Mouse (Mus musculus) olfactory bulb, adult 2 months (tissue): ENCODE measurements around the gene Zfr. TPM values are rescaled to one million over a fixed set of nuclear protein-coding genes. Genes with fewer than 3 reads are reported as not detected.
A peak's percentile ranks its signal among the peaks of the same experiment; 100 is the strongest.
"Not testable (repeated sequence)": the region's sequence is repeated elsewhere in the genome, so short reads cannot be mapped to it uniquely, and the experiment has no call there.

Experiments
- H3K27ac ChIP-seq: fragments of 200-500 bp; 2 replicates; pipeline ENCODE4 v1.5.1; 2012; ENCODE audit warnings: low read depth, low read length; ENCODE audit not compliant: insufficient read depth
- H3K4me1 ChIP-seq: fragments of 200-500 bp; 2 replicates; pipeline ENCODE4 v1.6.1; 2012; ENCODE audit warnings: low read length; ENCODE audit not compliant: control insufficient read depth, insufficient read depth
- H3K4me3 ChIP-seq: fragments of 200-500 bp; 2 replicates; pipeline ENCODE4 v1.5.1; 2012; ENCODE audit warnings: mild to moderate bottlenecking, low read depth, low read length, moderate library complexity; ENCODE audit not compliant: insufficient read depth
- CTCF ChIP-seq: fragments of 200-500 bp; IDR thresholded peaks from 2 replicates; pipeline ENCODE4 v1.5.1; 2012; ENCODE audit warnings: low read depth, mild to moderate bottlenecking, low read length, moderate library complexity; ENCODE audit not compliant: insufficient read depth
- POLR2A ChIP-seq: fragments of 200-500 bp; IDR thresholded peaks from 2 replicates; pipeline ENCODE4 v1.6.1; 2012; ENCODE audit warnings: mild to moderate bottlenecking, low read depth, low read length, moderate library complexity; ENCODE audit not compliant: insufficient read depth
- WGBS: fragments of 180-500 bp; shearing (Covaris S2); methylation state at CpG from one replicate; pipeline ENCODE4 v1.1.7; 2018; 5-methylcytosine and 5-hydroxymethylcytosine counted together
- polyA plus RNA-seq: library from polyadenylated mRNA; stranded (reverse); fragments of >200 nt; gene quantifications from 2 replicates; pipeline ENCODE4 v1.2.4, GENCODE M21; 2012; ENCODE audit warnings: low replicate concordance; ENCODE audit not compliant: missing spikeins, insufficient read depth, insufficient read length

Zfr gene
- polyA plus RNA-seq, 1 experiment = 546 TPM

GRCm38 (mm10) chr15:12205902-12206645, 88.4 kb downstream of the Zfr start:
- peaks cover 8% of the 10 kb centered on the region for H3K4me1 ChIP-seq
- no peak overlapping the region for H3K27ac ChIP-seq
- WGBS = 34% methylated on average over 14 of the region's 14 CpGs
- TF ChIP-seq POLR2A (no peak), CTCF (no peak)
- peak overlapping the region; percentile 87 for H3K4me3 ChIP-seq

DNA sequence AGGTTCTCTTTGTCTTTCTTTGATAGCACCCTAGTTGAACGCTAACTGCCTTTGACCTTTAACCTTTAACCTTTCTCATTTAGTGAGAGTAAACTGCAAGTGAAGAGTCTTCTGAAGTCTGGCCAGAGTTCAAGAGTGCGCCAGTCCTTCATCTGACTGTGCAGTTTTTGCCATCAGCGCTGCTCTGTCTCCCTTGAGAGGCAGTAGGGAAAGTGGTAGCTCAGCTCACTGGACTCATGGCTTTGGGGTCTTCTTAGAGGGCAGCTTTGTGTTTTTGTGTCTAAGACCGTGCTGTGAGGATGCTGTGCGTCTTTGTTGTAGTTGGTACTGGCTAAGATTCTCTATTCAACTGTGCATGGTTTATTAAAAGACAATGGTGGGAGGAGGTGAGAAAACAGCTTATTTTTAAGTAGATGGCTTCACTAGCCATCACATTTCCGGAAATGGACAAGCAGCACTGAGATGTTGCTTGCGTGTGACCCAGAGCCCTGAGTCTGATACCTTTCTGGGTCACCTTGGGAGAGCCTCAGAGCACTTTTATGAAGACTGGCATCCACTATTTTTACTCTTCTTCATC, 89.1 kb downstream of the Zfr start:
- Histone ChIP-seq H3K27ac (no peak overlapping the region), H3K4me1 (peaks cover 12% of the 10 kb centered on the region), H3K4me3 (no peak overlapping the region)
- 78% methylated on average over 7 of the region's 7 CpGs for WGBS
- TF ChIP-seq CTCF (no peak), POLR2A (no peak)

- Histone ChIP-seq H3K27ac (no peak overlapping the region), H3K4me1 (peaks cover 13% of the 10 kb centered on the region), H3K4me3 (no peak overlapping the region)
- WGBS = 73% methylated on average over 6 of the region's 6 CpGs
- no peak for TF ChIP-seq POLR2A
- TF ChIP-seq CTCF = no peak
Measured at GRCm38 (mm10) chr15:12207556-12208090, 90.0 kb downstream of the Zfr start.

DNA sequence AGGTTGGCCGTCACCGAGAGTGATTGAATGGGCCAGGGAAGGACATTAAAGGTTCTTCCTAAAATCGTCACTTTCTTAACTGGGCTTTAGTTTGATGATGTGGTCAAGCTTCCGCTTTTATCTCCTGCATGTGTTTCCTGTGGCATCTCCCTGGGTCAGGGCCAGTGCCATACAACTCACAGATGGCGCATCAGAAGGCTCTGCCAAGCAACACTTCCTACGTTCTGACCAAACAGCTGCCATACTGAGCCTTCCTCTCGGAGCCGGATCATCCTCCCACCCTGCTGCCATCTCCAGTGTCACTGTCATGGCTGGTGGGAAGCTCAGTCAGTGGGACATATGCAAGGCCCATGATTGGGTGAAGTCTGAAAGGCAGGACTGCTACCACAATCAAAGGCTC, 93.9 kb downstream of the Zfr start:
- Histone ChIP-seq H3K4me1 (peaks cover 21% of the 10 kb centered on the region), H3K4me3 (no peak overlapping the region), H3K27ac (no peak overlapping the region)
- 70% methylated on average over 8 of the region's 8 CpGs for WGBS
- TF ChIP-seq POLR2A = no peak
- no peak for TF ChIP-seq CTCF

DNA sequence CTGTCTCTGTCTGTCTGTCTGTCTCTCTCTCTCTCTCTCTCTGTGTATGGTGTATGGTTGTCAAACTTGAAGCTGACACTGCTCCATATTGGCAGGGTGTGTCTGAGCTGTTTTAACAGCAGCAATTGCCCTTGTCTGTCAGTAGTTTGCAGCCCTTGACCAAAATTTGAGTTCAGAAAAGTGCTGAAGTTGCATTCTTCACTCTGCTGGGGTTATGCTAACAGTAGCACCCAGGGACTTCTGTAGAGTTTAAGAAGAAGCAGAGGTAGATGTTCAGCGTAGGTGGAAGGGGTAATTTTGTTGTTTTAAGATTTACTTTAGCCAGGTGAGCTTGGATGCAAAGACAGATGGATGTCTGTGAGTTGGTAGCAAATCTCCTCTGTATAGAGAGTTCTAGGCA, 94.6 kb downstream of the Zfr start:
- Histone ChIP-seq H3K4me3 (no peak overlapping the region), H3K27ac (no peak overlapping the region), H3K4me1 (peaks cover 22% of the 10 kb centered on the region)
- no peak for TF ChIP-seq CTCF
- no peak for TF ChIP-seq POLR2A
- 90% methylated on average over 1 of the region's 1 CpGs for WGBS

GRCm38 (mm10) chr15:12214531-12215414, 97.1 kb downstream of the Zfr start:
- H3K27ac ChIP-seq = no peak overlapping the region
- TF ChIP-seq CTCF (no peak), POLR2A (no peak)
- WGBS = 82% methylated on average over 14 of the region's 14 CpGs
- no peak overlapping the region for H3K4me3 ChIP-seq
- H3K4me1 ChIP-seq = peaks cover 20% of the 10 kb centered on the region

DNA sequence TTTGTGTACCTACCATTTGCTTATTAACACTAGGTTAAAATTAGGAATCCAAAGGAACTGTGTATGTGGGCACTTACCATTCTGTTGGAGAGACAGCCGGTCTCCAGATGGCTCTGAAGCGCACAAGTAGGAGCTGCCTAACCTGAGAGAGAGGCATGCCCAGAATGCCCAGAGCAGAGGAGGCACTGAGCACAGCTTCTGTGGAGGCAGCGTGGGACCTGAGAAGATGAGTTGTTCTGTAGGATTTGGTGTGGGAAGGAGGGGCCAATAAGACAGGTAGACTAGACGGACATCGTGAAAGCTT, 97.7 kb downstream of the Zfr start:
- H3K27ac ChIP-seq = no peak overlapping the region
- H3K4me3 ChIP-seq = no peak overlapping the region
- no peak for TF ChIP-seq CTCF
- WGBS = 84% methylated on average over 5 of the region's 5 CpGs
- peaks cover 20% of the 10 kb centered on the region for H3K4me1 ChIP-seq

DNA sequence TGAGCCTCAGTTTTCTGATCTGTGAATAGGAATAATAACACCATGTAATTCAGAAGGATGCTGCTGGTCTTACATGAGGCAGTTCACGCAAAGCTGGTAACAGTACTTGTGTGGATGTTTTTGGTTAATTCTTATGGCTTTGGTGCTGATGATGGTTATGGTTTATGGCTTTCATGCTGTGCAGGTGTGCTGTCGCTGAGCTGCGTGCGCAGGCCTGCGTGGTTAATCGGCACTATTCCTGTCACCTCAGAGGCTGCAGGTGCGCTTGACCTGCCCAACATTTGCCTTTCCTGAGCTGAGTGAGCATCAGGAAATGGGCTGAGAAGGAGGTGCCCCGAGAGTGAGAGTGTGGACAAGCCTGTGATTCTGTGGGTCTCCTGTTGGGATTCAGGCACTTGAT, 98.5 kb downstream of the Zfr start:
- TF ChIP-seq POLR2A = no peak
- no peak for TF ChIP-seq CTCF
- Histone ChIP-seq H3K4me1 (peaks cover 22% of the 10 kb centered on the region), H3K4me3 (no peak overlapping the region), H3K27ac (no peak overlapping the region)
- 97% methylated on average over 8 of the region's 8 CpGs for WGBS

- Histone ChIP-seq H3K4me1 (peaks cover 20% of the 10 kb centered on the region), H3K4me3 (no peak overlapping the region), H3K27ac (no peak overlapping the region)
- TF ChIP-seq POLR2A (no peak), CTCF (no peak)
- 86% methylated on average over 13 of the region's 13 CpGs for WGBS
Measured at GRCm38 (mm10) chr15:12216798-12217197, 99.2 kb downstream of the Zfr start.

DNA sequence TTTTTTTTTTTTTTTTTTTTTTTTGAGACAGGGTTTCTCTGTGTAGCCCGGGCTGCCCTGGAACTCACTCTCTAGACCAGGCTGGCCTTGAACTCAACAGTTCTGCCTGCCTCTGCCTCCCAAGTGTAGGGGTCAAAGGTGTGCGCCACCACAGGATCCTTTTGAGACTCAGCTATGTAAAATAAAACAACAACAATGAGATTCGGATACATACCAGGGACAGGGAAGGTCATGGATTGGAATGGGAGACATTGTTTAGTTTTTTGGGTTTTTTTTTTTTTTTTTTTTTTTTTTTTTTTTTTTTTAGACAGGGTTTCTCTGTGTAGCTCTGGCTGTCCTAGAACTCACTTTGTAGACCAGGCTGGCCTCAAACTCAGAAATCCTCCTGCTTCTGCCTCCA, 99.7 kb downstream of the Zfr start:
- peaks cover 22% of the 10 kb centered on the region for H3K4me1 ChIP-seq
- H3K27ac ChIP-seq, H3K4me3 ChIP-seq: not testable (repeated sequence)
- WGBS = 95% methylated on average over 3 of the region's 3 CpGs
